Mouse (Mus musculus) megakaryocyte, embryonic 14.5 days (primary cell): ENCODE measurements around the gene Cops2.

Source experiments
- FLI1 ChIP-seq: IDR thresholded peaks from 2 replicates; pipeline ENCODE4 v1.6.1; 2012; ENCODE audit warnings: low read length, inconsistent platforms, mixed read lengths
- GATA1 ChIP-seq: IDR thresholded peaks from 3 replicates; pipeline ENCODE4 v1.6.1; 2012; ENCODE audit warnings: mixed read lengths, low read length, inconsistent platforms, borderline replicate concordance

DNA sequence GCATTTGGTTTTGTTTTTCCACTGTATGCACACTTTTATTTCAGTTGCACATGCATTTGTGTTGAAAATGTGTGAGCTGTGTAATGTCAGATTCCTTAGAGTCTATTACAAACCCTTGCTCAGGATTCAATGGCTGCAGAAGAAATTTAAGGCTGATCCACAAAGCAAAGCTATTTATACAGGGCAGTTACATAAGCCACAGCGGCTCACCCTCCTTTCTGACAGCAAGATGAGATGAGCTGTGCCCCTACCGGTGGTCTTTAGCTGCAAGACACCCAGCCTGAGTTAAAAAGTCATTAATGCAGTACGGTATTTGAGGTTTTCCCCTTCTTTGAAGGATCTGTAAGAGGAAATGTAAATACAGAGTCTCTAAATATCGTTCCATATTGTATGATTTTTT lies 75.1 kb downstream of the Cops2 start:
- TF ChIP-seq FLI1 (no peak), GATA1 (no peak)
